Mouse (Mus musculus) spleen, adult 2 months (tissue): ENCODE data around the gene Tmem119.

Experiments
- CTCF ChIP-seq: fragments of 200-500 bp; IDR thresholded peaks from 2 replicates; pipeline ENCODE4 v1.5.1; 2011; ENCODE audit warnings: mild to moderate bottlenecking, inconsistent platforms; ENCODE audit not compliant: insufficient read depth, insufficient read length, insufficient replicate concordance; ENCODE audit errors: extremely low read depth
- POLR2A ChIP-seq: fragments of 200-500 bp; IDR thresholded peaks from 2 replicates; pipeline ENCODE4 v1.6.1; 2011; ENCODE audit warnings: low read depth, low read length, inconsistent platforms

GRCm38 (mm10) chr5:113782624-113783023 lies 17.7 kb downstream of the Tmem119 start:
- TF ChIP-seq CTCF: no peak
- TF ChIP-seq POLR2A: no peak
